22 mouse cellular contexts compared by ENCODE assay signal in the genomic region with DNA sequence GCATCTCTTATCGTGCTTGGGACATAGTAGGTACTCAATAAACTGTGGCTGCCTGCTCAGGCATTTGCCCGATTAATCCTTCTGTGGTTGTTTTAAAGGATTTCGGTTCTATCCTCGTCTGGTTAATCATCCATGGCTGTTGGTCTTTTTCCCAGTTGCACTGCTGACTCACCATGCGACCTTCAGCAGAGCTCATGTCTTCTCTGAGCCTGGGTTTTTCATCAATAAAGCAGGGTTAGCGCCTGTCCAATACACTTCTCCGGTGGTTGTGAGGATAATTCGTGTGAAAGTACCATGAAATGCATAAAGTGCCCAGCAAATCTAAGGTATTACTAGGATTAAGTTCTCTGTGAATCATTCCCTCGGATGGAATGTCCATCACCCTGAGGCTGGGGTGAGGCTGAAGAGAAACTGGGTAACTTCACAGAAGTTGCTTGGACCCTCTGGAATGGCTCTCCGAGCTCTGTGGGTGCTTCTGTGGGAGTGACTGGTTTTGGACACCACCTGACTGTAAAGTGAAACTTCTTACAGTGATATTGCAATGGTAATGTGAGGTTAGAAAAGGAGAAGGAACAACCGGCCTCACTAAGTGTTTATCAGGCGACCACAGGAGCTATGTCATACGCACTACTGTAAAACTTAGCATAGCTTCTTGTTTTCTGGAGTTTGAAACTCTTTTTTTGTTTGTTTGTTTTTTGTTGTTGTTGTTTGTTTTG. TPM values are rescaled to one million over a fixed set of nuclear protein-coding genes. Genes with fewer than 3 reads are reported as not detected.
DNase-seq lines count a peak whose midpoint lies in the region; ATAC-seq and TF ChIP-seq lines count a peak whose summit lies in the region.
"Had no signal": no experiment of that assay in that cellular context is flagged by ENCODE, and none has a peak within 500 bp of the region (broad histone marks: within the 10 kb centered on the region; RNA-seq: fewer than 3 reads in every experiment).

No protein-coding gene starts in this region.

- peaks cover 47% of the 10 kb centered on the region for H3K27me3 ChIP-seq in kidney, embryonic 14.5 days (ENCODE audit: control insufficient read depth, insufficient read depth, low read length)
- H3K27me3 ChIP-seq in MEL (ENCODE audit: control insufficient read depth in 1 of 2, insufficient read depth in 2 of 2, low read length in 2 of 2), result no peaks in the 10 kb centered on the region

- 77% methylated on average over 13 of the region's 13 CpGs for WGBS in kidney, embryonic 14.5 days

- no peak for TF ChIP-seq RAD21 in MEL (IDR thresholded peaks at IDR 0.05; ENCODE audit: low read depth, low read length)

- no peak overlapping the region for H3K4me3 ChIP-seq in kidney, embryonic 14.5 days (ENCODE audit: low read length)
- H3K4me3 ChIP-seq in MEL (ENCODE audit: control insufficient read depth in 1 of 2, insufficient read depth in 1 of 2, low read depth in 2 of 2, low read length in 2 of 2), result peak overlapping the region; percentile 51 to 60
- H3K4me3 ChIP-seq: embryonic facial prominence, embryonic 15.5 days; heart, embryonic 15.5 days; hindbrain, embryonic 10.5 days; liver, embryonic 15.5 days; midbrain, embryonic 12.5 days had no signal

- peak; percentile 65 for DNase-seq in kidney, adult 11 months
- DNase-seq in MEL (ENCODE audit: low read depth, low spot score), result peak; percentile 90
- peak; percentile 53 for DNase-seq in adrenal gland, postnatal 25 days
- peak; percentile 57 for DNase-seq in kidney, postnatal 14 days
- DNase-seq in urinary bladder, postnatal 36 days (ENCODE audit: low spot score in 2 of 2), result no peak
- no peak for DNase-seq in lung, postnatal 10 days
- DNase-seq in right cerebral cortex, postnatal 36 days (ENCODE audit: low spot score in 2 of 2), result no peak
- DNase-seq: cerebellum, adult 9-10 months; heart, adult 18-20 months; right cerebral cortex, postnatal 25 days; thymus, postnatal 25 days had no signal

- H3K4me1 ChIP-seq in kidney, embryonic 14.5 days (ENCODE audit: control insufficient read depth, insufficient read depth, low read length), result no peaks in the 10 kb centered on the region
- peaks cover 0 to 24% of the 10 kb centered on the region in 2 experiments; a peak in 3 of 4 replicates for H3K4me1 ChIP-seq in MEL (ENCODE audit: control insufficient read depth in 1 of 2, insufficient read depth in 2 of 2, low read length in 2 of 2)
- H3K4me1 ChIP-seq: embryonic facial prominence, embryonic 15.5 days; liver, embryonic 15.5 days; midbrain, embryonic 12.5 days had no signal

- ATAC-seq in kidney, embryonic 14.5 days (ENCODE audit: low FRiP score, low TSS enrichment), result no peak

- no peak overlapping the region for H3K9ac ChIP-seq in kidney, embryonic 14.5 days (ENCODE audit: low read depth, low read length)
- H3K9ac ChIP-seq in MEL (ENCODE audit: control insufficient read depth, low read depth, low read length, poor library complexity, severe bottlenecking), result peak overlapping the region; percentile 60
- H3K9ac ChIP-seq: embryonic facial prominence, embryonic 15.5 days; heart, embryonic 15.5 days; liver, embryonic 15.5 days; midbrain, embryonic 12.5 days had no signal

- TF ChIP-seq CTCF in MEL (IDR thresholded peaks at IDR 0.05 in 2 of 3, conservative IDR thresholded peaks at IDR 0.05 in 1 of 3; ENCODE audit: control insufficient read depth in 1 of 3, insufficient read depth in 1 of 3, low read depth in 2 of 3, low read length in 3 of 3, poor library complexity in 1 of 3, severe bottlenecking in 1 of 3), result no peak

- peak; percentile 60 to 68 for TF ChIP-seq EP300 in MEL (IDR thresholded peaks at IDR 0.05; ENCODE audit: low read depth in 1 of 2, low read length in 2 of 2)

- H3K79me2 ChIP-seq in MEL (ENCODE audit: control insufficient read depth, insufficient read depth, low read length, poor library complexity), result no peaks in the 10 kb centered on the region

- H3K36me3 ChIP-seq in kidney, embryonic 14.5 days (ENCODE audit: control insufficient read depth, insufficient read depth, low read length), result no peaks in the 10 kb centered on the region
- peaks cover 0 to 13% of the 10 kb centered on the region in 2 experiments; a peak in 2 of 4 replicates for H3K36me3 ChIP-seq in MEL (ENCODE audit: control insufficient read depth in 1 of 2, insufficient read depth in 2 of 2, low read length in 2 of 2)
- H3K36me3 ChIP-seq: embryonic facial prominence, embryonic 15.5 days; heart, embryonic 15.5 days; hindbrain, embryonic 10.5 days; liver, embryonic 15.5 days; midbrain, embryonic 12.5 days had no signal

- peak in 1 of 2 experiments; percentile 49; a peak in 1 of 4 replicates for TF ChIP-seq POLR2A in MEL (IDR thresholded peaks at IDR 0.05; ENCODE audit: control insufficient read depth in 1 of 2, insufficient read depth in 1 of 2, low read depth in 1 of 2, low read length in 2 of 2, poor library complexity in 1 of 2)

- H3K4me2 ChIP-seq in kidney, embryonic 14.5 days (replicated peaks; ENCODE audit: low read depth, low read length), result no peak overlapping the region
- H3K4me2 ChIP-seq: embryonic facial prominence, embryonic 15.5 days; heart, embryonic 15.5 days; liver, embryonic 15.5 days; midbrain, embryonic 12.5 days had no signal

- H3K9me3 ChIP-seq in kidney, embryonic 14.5 days (ENCODE audit: control insufficient read depth, low read length), result no peaks in the 10 kb centered on the region
- no peaks in the 10 kb centered on the region for H3K9me3 ChIP-seq in MEL (replicated peaks; ENCODE audit: insufficient read depth, low read length)
- H3K9me3 ChIP-seq: embryonic facial prominence, embryonic 15.5 days; heart, embryonic 15.5 days; hindbrain, embryonic 10.5 days; liver, embryonic 15.5 days; midbrain, embryonic 12.5 days had no signal

- no peak overlapping the region for H3K27ac ChIP-seq in kidney, embryonic 14.5 days (ENCODE audit: low read depth, low read length)
- H3K27ac ChIP-seq in MEL (ENCODE audit: control insufficient read depth, low read depth, low read length), result peak overlapping the region; percentile 81
- H3K27ac ChIP-seq: embryonic facial prominence, embryonic 15.5 days; heart, embryonic 15.5 days; hindbrain, embryonic 10.5 days; liver, embryonic 15.5 days; midbrain, embryonic 12.5 days had no signal

TF ChIP-seq in MEL, 35 proteins besides CTCF, POLR2A, EP300 and RAD21:
- 0 out of 2 replicates have a peak, but pooled peaks have one; percentile 12 for TF ChIP-seq SIN3A (IDR thresholded peaks at IDR 0.05; ENCODE audit: low read length)
- peak; percentile 65; the same call in 1 of the 2 replicates for TF ChIP-seq TCF12 (IDR thresholded peaks at IDR 0.05; ENCODE audit: low read depth, low read length)
- peak; percentile 72 for TF ChIP-seq ETS1 (IDR thresholded peaks at IDR 0.05; ENCODE audit: low read depth, low read length)
- peak; percentile 66 for TF ChIP-seq GATA1 (IDR thresholded peaks at IDR 0.05; ENCODE audit: low read depth, low read length)
- no peak for TF ChIP-seq E2F4 (IDR thresholded peaks at IDR 0.05; ENCODE audit: borderline replicate concordance, low read depth, low read length)
- peak; percentile 64; the same call in 1 of the 2 replicates for TF ChIP-seq TBP (IDR thresholded peaks at IDR 0.05; ENCODE audit: low read depth, low read length)
- peak; percentile 61 for TF ChIP-seq TAL1 (IDR thresholded peaks at IDR 0.05; ENCODE audit: low read length)
- peak; percentile 68; the same call in 1 of the 2 replicates for TF ChIP-seq USF1 (IDR thresholded peaks at IDR 0.05; ENCODE audit: low read depth, low read length)
- no peak for TF ChIP-seq NELFE (IDR thresholded peaks at IDR 0.05; ENCODE audit: low read depth, low read length)
- no peak for TF ChIP-seq SMC3 (IDR thresholded peaks at IDR 0.05; ENCODE audit: low read depth, low read length)

RNA-seq across cellular contexts. Expression of gene Nkx2-3, which starts 32.9 kb away (rescaled TPM):
- 0.14 TPM in 1 of 2 replicates, not detected in the other for polyA plus RNA-seq in kidney, embryonic 14.5 days (2014; fragmentation: Nextera tagmentation; extraction: Ambion mirVana)
- total RNA-seq in MEL (2012; rRNA removed), result not detected in 2 replicates
- not detected for polyA plus RNA-seq in MEL (2012; ENCODE audit: insufficient read depth in 1 of 2, insufficient read length in 2 of 2, low read depth in 1 of 2, low replicate concordance in 2 of 2, missing spikeins in 1 of 2)
- total RNA-seq in adrenal gland, postnatal 25 days (2021), result not detected in 2 replicates
- total RNA-seq: adrenal gland, adult 18-20 months; gastrocnemius, adult 8-10 months; heart, adult 18-20 months; left cerebral cortex, adult 18-20 months had no signal
- polyA plus RNA-seq: heart, embryonic 15.5 days; limb, embryonic 11.5 days; neural tube, embryonic 14.5 days had no signal

RNA-seq across cellular contexts. Expression of gene Got1, which starts 54.8 kb away (rescaled TPM):
- 38.0 and 43.4 TPM in 2 replicates for polyA plus RNA-seq in kidney, embryonic 14.5 days (2014; fragmentation: Nextera tagmentation; extraction: Ambion mirVana)
- total RNA-seq in MEL (2012; rRNA removed), result 60.4 and 69.7 TPM in 2 replicates
- 100 to 1,000 TPM; 106 to 213 TPM for polyA plus RNA-seq in MEL (2012; ENCODE audit: insufficient read depth in 1 of 2, insufficient read length in 2 of 2, low read depth in 1 of 2, low replicate concordance in 2 of 2, missing spikeins in 1 of 2)
- 191 and 315 TPM in 2 replicates for total RNA-seq in adrenal gland, postnatal 25 days (2021)

Comparison
In these comparisons a context has a peak if more than half of its experiments do, and no peak if none do; other contexts are left out.
1. DNase-seq: peak in kidney, adult 11 months (single experiment), MEL (single experiment), adrenal gland, postnatal 25 days (single experiment) and kidney, postnatal 14 days (single experiment); none in urinary bladder, postnatal 36 days (0 of 2), lung, postnatal 10 days (single experiment) and right cerebral cortex, postnatal 36 days (0 of 2).